Mouse (Mus musculus) skeletal muscle tissue, postnatal 0 days (tissue): ENCODE results near the gene Fam214a. TPM values are rescaled to one million over a fixed set of nuclear protein-coding genes. Genes with fewer than 3 reads are reported as not detected.

Source experiments
- polyA plus RNA-seq: library from polyadenylated mRNA; unstranded; fragments of >200 nt; fragmentation: Nextera tagmentation; extraction: Ambion mirVana; gene quantifications from 2 replicates; pipeline ENCODE4 v1.2.1, GENCODE M21; 2015

The Fam214a gene
- 14.1 and 15.1 TPM in 2 replicates for polyA plus RNA-seq

GRCm38 (mm10) chr9:74952756-74953247 lies at the start of gene Fam214a:
Gene Fam214a (plus strand): TSS chr9:74952884.

GRCm38 (mm10) chr9:75037451-75038356 lies 85.0 kb downstream of the Fam214a start, which contains the start of gene Arpp19:
Gene Arpp19 (plus strand): TSS chr9:75037614.

GRCm38 (mm10) chr9:75070457-75071028 lies 117.9 kb downstream of the Fam214a start, which contains the start of gene Myo5a:
Gene Myo5a (plus strand): TSS chr9:75071015.

Other genes with a start within 250 kb of the Fam214a start
- gene Onecut1, start 91.0 kb upstream of the Fam214a start, polyA plus RNA-seq, result not detected in 2 replicates
- gene Arpp19, start 84.7 kb downstream of the Fam214a start, polyA plus RNA-seq, result 175 and 217 TPM in 2 replicates
- 6.8 and 9.2 TPM in 2 replicates for gene Myo5a, start 118.1 kb downstream of the Fam214a start, polyA plus RNA-seq